Mouse (Mus musculus) heart, postnatal 14 days (tissue): ENCODE measurements at regions not wholly inside any gene's neighbourhood (a gene's known extent, or its start where the extent isn't known, plus 50 kb on each side); places are given as distances from the start of the nearest gene placed in this dataset.
"Not testable (repeated sequence)": the region's sequence is repeated elsewhere in the genome, so short reads cannot be mapped to it uniquely, and the experiment has no call there.

Experiments
- DNase-seq, 2 experiments: peaks; one replicate each; pipeline ENCODE4 v3.0.0; 2021 to 2022
- intact Hi-C: fragments of 180-260 bp; cut with DNase I; formaldehyde crosslinking; loops from one replicate; pipeline ENCODE4 v1.15.1; 2025

DNA sequence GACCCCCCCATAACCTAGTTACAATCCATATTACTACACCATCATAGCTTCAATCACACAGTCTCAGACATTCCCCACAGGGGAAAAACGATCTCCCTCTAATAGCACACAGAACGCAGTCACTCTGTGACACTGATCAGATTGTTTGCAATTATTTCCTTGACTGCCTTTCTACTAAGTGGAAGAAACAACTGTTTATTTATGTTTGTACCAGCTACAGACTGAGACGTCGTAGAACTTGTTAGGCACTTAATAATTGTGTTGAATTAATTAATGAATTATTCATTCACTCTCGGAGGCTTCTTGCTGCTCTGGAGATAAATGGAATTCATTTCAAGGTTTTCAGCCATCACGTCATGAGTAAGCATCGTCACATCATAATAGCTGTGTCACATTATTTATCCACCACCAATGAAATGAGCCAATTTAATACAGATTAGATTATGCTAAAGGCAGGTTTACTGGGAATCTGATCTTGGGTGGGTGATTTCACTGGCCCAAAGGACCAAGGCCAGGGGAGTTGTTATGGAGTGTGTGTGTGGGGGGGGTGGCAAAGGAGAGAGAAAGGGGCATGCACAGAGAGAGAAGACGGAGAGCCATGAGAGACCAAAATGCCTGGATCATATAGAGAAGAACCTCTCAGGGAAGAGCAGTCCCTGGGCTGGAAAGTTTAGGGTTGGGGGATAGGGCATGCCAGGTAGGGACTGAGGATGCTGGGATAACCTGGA, 355.7 kb upstream of the Zwint start:
- DNase-seq, result no peak
- intact Hi-C loops, result no loop called here

DNA sequence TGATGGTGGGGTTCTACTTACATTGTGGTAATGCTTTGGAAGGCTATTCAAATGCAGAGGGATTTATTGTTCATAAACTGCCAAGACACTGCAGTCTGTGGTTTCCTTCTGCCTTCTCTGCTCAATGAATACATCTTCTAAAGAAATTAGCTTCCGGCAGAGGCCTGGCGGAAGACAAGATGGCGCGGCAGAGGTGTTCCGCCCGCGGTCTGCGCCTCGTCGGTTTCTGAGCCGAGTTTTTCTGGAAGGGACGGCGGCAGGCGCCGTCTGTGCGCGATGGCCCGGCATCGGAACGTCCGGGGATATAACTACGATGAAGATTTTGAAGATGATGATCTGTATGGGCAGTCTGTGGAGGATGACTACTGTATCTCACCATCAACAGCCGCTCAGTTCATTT, 345.6 kb upstream of the Zwint start:
- intact Hi-C loops, result not testable (repeated sequence)

DNA sequence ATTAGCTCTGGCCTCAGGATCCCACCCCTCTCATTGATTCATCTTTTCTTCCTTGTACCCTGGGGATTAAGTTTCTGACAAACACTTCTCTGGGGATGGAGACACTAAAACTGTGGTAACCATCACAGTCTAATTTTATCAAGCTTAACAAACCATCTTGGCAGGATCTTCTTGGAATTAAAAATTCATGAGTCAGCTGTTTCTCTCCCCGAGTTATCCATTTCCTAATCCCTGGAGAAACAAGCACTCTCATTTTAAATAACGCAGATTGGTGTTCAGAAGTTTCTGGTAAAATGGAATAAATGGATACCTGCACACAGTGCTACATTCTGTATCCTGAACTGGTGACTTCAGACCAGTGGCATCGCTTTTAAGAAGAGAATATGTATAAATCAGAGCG, 336.3 kb upstream of the Zwint start:
- intact Hi-C loops, result no loop called here
- DNase-seq, result no peak

More for the DNA sequence above, 345.6 kb upstream of the Zwint start:
- DNase-seq, result not testable (repeated sequence)

DNA sequence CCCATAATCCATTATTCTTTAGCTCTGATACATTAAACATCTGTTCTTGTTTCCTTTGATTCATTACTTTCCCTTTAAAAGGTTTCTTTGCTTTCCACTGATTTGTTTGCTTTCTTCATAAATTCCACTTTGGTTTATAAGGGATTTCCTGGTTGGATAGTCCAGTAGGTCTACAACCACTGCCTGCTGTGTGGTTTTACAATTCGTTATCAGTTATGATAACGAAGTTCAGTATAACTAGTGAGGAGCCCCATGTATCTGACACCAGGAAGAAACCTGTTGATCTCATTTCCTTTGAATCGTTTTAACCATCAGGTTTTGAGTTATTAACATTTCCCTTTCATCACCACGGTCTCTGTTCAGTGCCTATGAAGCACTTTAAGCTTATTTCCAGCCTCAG, 334.3 kb upstream of the Zwint start:
- DNase-seq, result no peak
- intact Hi-C loops, result no loop called here

DNA sequence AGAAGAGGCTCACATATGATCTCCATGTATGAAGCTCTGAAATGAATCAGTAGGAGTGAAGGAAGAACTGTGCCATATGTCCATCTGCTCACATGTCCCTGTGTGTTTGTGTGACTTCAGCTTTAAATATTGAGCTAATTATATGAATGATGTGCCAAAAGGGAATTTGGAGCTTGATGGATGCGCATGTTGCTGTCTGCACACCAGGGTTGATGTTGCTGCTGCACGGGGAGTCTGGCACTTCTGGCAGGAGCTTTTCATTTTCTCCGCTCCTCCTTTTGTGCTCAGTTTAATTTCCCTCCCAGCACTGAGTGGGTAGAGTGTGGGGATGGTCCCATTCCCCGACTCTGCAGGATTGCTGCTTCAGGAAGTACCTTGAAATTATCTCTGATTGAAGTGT, 328.0 kb upstream of the Zwint start:
- intact Hi-C loops, result no loop called here
- DNase-seq, result no peak

DNA sequence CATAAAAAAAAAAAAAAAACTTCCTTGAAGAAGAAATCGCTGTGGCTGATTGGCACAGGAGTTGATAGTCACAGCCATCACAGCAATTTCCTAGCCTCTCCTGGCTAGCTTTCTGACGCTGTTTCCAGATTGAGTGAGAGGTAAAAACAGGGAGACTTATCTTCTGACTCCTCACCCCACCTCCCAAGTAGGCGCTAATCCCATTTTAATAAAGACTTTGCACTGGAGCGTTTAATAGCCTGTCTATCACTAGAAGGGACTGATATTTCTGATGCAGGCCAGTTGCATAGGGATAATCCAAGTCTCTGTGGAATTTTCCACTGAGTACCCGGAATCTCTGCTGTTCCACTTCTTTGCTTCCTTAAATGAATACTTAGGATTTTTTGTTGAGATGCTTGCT, 307.4 kb upstream of the Zwint start:
- intact Hi-C loops, result no loop called here
- no peak for DNase-seq

DNA sequence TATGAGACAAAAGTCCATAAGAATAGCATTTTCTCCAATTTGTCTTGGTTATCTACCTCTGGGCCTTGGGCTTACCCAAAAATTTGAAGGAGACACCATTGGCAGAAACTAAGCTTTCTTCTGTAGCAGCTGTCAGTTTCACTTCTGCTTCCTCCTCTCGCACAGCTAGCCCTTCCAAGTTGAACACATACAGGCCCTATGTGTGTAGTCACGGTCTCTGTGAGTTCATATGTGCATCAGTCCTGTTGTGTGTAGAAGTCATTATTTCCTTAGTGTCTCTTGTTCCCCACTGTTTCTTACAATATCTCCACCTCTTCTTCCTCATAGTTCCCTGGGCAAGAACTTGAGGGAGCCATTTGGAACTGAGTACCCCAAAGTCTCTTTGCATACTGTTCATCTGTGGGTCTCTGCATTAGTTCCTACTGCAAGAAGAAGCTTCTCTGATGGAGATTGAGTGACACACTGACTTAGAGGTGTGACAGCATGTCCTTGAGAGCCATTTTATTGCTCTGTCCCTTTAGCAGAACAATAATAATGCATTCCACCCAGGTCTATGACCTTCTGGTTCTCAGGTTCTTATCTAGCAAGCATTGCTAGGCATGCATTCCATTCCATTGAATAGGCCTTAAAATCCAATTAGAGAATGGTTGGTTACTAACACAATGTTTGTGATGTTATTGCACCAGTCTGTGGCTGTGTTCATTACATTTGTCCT, 306.5 kb upstream of the Zwint start:
- no peak for DNase-seq

DNA sequence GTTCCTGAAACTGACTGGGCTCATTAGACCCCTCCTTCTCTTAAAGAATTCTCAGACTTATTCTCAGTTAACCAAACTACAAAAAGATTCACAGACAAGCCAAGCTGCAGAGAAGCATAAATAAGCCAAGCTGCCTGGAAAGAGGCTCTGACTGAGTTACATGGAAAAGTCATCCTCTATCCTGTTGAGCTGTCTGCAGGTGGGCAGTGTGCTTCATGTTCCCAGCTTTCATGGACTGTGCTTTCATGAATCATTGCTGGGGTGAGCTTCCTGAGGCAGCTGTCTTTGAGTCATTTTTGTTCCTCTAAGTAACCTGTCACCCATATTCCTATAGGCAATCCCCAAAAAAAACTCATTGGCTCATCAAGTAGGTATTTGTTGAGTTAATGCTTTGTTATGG, 301.8 kb upstream of the Zwint start:
- no peak for DNase-seq
- intact Hi-C loops, result no loop called here

More for the DNA sequence above, 306.5 kb upstream of the Zwint start:
- intact Hi-C loops, result no loop called here

DNA sequence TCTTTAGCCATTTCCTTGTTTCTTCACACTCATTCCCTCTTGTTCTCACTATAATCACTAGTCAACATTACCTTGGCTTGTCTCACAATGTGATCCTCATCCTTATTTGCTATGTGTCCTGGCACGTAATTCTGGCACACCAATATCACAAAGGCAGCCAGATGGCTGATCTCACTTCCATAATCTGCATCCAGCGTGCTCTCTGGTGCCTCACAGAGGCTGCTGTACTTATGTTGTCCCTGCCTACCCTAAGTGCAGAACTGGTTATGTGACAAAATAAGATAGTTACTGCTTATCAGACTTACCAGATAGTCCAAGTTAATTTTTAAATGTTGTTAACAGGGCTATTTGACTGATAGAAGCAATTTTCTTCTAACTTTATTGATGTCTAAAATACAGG, 301.1 kb upstream of the Zwint start:
- intact Hi-C loops, result no loop called here
- DNase-seq, result no peak

DNA sequence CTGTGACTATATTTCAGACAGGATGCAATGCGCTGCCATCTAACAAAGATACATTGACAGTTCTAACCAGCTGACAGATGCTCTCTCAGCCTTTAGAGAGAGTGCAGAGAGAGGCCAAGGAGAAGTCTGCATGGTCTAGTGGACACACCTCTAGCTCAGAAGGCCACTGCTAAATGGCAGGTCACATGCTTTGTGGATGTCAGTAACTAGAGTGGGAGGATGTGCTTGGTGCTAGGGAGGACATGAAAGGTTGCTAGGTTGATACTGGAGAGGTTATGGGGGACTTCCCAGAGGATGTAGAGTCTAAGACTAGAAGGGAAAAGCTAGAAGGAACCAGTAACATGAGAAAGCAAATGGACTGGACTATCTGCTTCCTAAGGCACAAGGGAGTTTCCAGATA, 271.3 kb upstream of the Zwint start:
- DNase-seq, result no peak
- intact Hi-C loops, result no loop called here

DNA sequence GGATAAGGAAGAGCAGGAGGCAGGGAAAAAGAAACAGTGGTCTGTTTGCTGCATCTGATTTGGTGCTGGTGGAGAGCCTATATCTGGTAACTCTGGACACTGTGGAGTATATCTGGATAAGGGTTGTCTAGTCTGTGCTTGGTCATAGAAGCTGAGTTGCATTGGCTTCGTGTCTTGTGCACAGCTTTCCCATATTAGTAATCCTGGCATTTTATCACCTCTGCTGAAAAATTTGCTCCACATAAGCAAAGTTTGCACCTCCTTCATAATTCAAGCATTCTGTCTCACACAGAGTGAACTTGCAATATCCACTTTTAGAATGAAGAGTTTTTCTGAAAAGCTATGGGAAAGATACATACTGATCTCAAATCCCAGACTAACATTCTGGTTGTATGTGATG, 269.8 kb upstream of the Zwint start:
- intact Hi-C loops, result no loop called here
- no peak for DNase-seq

DNA sequence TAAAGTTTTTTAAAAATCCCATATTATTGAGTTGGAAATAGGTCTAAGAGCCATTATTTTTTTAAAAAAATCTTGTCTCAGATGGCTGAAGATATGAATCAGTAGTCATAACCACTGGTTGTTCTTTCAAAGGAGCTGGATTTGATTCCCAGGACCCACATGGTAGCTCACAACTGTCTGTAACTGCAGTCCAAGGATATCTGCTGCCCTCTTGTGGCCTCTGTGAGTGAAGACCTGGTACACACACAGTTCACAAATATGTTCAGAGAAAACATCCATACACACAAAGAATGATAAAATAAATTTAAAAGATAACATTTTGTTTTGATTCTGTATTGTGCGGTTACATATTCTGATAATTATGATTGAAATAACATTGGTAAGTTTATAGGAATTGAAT, 263.2 kb upstream of the Zwint start:
- DNase-seq, result peak in 1 of 2 experiments; percentile 3
- intact Hi-C loops, result no loop called here

DNA sequence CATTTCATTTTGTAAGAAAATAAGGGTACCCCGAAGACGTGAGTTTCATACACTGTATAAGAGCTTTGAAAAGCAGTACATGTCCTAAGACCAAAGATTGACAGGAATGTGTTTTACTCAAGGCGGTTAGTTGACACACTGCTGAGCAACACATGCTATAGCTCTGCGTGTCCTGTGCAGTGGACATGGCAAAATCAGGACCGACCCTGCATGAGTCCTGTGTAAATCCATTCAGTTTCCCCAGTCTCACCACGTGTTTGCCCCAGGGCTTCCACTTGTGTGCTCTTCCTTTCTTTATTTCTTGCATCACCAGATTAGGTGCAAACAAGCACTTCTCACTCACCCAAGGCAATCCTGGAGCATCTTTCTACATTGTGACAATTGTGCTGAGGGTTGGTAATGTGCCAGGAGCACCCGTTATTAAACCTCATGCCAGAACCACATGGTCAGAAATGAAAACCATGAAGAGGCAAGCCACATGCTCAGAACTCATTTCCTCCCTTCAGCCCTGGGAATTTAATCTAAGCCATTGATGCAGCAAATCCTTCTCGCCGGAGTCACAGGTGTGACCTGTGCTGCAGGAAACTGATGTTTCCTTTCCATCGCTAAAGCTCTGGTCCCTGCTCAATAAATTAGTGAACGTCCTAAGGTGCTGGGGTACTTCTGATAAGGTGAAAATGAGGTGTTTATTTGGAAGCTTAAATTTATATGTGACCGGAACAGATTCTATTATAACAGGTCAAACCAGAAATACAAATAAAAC, 261.2 kb upstream of the Zwint start:
- intact Hi-C loops, result no loop called here
- no peak for DNase-seq

DNA sequence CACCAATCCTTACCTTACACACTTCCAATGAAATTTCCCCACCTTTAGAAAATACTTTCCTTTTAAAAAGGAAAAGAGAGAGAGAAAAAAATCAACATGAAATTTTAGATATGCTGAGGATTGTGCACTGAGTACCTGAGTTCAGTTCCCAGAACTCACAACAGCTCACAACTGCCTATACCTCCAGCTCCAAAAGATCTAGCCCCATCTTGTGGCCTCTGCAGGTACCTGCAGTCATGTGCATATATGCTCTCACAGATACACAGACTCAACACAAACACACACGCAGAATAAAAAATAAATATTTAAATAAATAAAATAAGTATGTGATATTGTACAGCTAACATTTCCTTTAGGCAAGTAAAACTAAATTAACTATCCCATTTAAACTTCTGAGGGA, 260.3 kb upstream of the Zwint start:
- DNase-seq, result no peak
- intact Hi-C loops, result no loop called here

DNA sequence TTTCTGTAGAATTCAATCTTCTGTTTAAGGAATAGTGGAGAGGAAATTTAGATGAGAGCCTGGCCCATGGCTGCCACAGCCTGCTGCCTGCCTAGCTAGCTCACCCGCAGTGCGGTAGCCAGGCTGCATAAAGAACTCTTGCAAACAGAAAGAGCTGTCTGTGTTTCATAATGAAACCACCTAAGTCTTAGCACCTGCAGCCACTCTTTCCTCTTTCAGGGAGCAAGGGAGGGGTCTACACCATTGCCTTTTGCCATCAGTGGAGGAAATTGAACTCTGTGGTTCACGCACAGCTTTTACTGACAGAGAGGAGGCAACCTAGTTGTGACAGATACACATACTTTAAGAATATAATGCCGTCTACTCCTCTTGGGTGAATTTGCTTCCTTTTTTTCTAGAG, 251.4 kb upstream of the Zwint start:
- intact Hi-C loops, result no loop called here
- DNase-seq, result no peak

DNA sequence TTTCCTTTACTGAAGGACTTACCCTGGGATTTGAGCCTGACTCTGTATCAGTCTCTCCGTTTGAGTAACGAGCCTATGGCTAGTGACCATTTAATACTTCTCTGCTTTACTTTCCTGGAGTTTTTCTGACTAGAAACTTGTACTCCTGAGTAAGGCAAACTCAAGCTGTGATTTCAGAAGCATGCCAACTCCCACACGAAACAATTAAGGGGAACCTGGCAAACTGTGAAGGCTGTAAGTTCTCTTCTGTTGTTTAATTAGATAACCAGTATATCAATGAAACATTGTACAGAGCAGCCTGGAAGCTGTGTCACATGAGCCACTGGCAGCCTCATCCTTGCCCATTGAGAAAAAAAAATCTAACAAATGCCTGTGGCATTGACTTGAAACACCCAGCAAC, 244.3 kb upstream of the Zwint start:
- DNase-seq, result no peak

DNA sequence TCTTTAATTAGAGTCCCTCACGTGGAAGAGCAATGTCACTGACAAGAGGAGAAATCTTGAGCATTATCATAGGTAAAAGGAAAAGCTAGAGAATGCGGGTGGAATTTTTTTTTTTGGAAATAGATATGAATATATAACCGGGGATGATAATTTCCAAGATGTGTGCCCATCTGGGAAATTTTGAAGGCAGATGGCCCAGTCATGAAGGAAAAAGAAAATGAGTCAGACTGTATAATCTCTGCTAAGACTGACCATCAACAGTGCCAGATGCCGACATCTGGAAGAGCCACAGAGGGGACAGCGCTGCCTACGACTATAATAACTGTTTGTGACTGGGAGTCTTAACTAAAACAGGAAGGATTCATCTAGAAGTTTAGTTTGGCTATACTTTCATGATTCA, 243.0 kb upstream of the Zwint start:
- DNase-seq, result no peak
- intact Hi-C loops, result no loop called here

More for the DNA sequence above, 244.3 kb upstream of the Zwint start:
- intact Hi-C loops, result no loop called here

DNA sequence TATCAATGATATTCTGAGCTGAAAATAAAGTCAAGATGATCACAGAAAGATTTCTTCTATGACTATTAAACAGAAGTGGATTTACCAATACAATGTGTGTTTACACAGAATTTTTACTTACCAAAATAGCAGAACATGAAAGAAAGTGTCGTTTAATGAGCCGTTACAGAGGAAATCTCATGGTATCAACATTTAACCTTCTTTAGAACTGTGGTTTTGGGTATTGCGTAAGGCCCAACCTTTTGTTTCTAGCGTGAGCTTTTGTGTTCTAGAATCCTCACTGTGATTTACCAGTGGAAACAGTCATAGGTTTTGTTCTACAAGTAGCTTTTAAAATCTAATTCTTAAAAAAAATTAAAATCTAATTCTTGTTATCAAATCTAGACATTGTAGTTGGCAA, 200.0 kb upstream of the Zwint start:
- intact Hi-C loops, result no loop called here
- no peak for DNase-seq

DNA sequence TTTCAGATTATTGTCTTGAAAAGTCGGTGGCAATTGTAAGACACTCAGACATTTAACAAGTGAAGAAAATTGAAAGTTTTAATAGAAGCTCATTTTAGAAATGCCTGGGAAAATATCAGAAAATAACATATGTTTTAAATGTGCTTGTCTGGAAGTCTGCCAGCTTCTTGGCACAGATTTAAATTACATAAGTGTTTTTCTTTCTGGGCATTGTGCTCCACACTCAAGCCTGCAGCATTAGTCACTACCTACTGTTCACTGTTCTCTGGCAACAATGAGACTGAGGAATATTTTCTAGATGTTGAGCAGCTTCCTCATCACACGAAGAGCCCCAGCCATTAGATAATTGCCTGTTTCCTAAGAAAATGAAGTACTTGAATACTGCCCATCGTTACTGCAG, 170.3 kb upstream of the Zwint start:
- DNase-seq, result no peak
- intact Hi-C loops, result no loop called here

DNA sequence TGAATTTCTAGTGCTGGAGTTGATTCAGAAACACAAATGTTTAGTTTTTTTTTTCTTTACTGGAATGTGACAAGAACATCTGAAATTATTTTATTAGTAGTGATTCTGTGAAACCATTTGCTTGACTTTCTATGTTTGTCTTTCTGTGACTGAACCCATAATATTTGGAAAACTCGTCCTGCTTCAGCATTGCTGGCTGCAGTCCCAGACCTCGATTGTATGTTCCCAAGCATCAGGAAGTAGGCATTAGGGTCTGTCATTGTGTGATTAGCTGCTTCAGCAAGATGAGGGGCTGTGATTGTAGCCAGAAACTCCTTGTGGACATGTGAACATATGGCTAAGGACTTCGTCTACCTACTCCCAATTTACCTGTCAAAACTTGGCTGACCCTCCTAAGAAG, 122.2 kb upstream of the Zwint start:
- DNase-seq, result no peak
- intact Hi-C loops, result no loop called here

DNA sequence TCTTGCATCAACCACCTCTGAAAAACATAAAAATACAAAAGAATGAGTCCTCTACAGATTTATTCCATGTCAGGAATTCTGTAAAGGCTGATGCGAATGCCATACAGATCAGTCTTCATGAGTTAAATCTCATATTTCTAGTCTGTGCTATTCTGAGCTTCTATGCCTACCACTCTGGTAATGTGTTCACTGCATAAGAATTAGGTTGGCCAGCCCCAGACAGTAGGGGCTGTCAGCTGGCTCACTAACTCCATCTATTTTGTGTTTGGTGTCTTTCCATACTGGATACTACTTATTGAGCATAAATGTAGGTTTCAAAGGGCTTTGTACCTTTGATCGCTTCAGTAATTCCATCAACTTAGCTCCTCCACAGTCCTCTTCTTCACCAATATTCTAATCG, 121.2 kb upstream of the Zwint start:
- intact Hi-C loops, result no loop called here
- no peak for DNase-seq

DNA sequence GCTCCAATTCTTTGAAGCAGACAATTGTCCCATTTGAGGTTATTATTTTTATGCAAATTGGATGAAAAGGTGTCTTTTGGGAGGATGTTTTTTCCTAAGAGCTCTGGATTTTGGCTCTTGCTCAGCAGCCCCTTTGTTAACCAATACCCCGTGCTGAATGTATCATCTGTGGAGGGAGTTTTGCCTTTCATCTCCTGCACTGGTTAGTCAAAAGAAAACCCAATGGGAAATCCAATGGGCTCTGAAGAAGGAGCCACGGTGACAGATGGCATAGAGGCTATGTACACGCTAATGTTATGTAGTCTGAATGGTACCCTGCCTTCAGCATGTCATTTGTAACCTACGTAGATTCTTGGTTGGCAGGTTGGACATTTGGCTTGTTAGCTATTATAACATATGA, 120.8 kb upstream of the Zwint start:
- intact Hi-C loops, result no loop called here
- no peak for DNase-seq
